Mouse (Mus musculus) midbrain, embryonic 13.5 days (tissue): ENCODE data around the gene Ccdc138. TPM values are rescaled to one million over a fixed set of nuclear protein-coding genes. Genes with fewer than 3 reads are reported as not detected.

Experiments used
- ATAC-seq: fragments of 200-750 bp; cut with Nextera tagmentation; 2 replicates; pipeline ENCODE4 v1.8.0; 2017; ENCODE audit warnings: mild to moderate bottlenecking, moderate TSS enrichment, moderate library complexity
- H3K27ac ChIP-seq: fragments of 300-500 bp; sonication (generic); 2 replicates; pipeline ENCODE4 v1.5.1; 2015; ENCODE audit warnings: inconsistent platforms, mild to moderate bottlenecking, moderate library complexity
- H3K27me3 ChIP-seq: fragments of 300-500 bp; sonication (generic); 2 replicates; pipeline ENCODE4 v1.6.1; 2015; ENCODE audit warnings: mild to moderate bottlenecking, inconsistent platforms
- H3K36me3 ChIP-seq: fragments of 300-500 bp; sonication (generic); 2 replicates; pipeline ENCODE4 v1.6.1; 2015; ENCODE audit warnings: mild to moderate bottlenecking, inconsistent platforms
- H3K4me1 ChIP-seq: fragments of 300-500 bp; sonication (generic); replicated peaks from 2 replicates; pipeline ENCODE4 v1.6.1; 2015; ENCODE audit warnings: inconsistent platforms
- H3K4me2 ChIP-seq: fragments of 300-500 bp; sonication (generic); replicated peaks from 2 replicates; pipeline ENCODE4 v1.6.1; 2015; ENCODE audit warnings: moderate library complexity, mild to moderate bottlenecking, inconsistent platforms
- H3K4me3 ChIP-seq: fragments of 300-500 bp; sonication (generic); replicated peaks from 2 replicates; pipeline ENCODE4 v1.5.1; 2015; ENCODE audit warnings: mild to moderate bottlenecking, inconsistent platforms
- H3K9ac ChIP-seq: fragments of 300-500 bp; sonication (generic); replicated peaks from 2 replicates; pipeline ENCODE4 v1.6.1; 2015; ENCODE audit warnings: mild to moderate bottlenecking, inconsistent platforms
- H3K9me3 ChIP-seq: fragments of 300-500 bp; sonication (generic); 2 replicates; pipeline ENCODE4 v1.6.1; 2016; ENCODE audit warnings: mild to moderate bottlenecking, inconsistent platforms
- WGBS: fragments of 180-500 bp; shearing (Covaris S2); methylation state at CpG from one replicate; pipeline ENCODE4 v1.1.7; 2015; 5-methylcytosine and 5-hydroxymethylcytosine counted together
- polyA plus RNA-seq: library from polyadenylated mRNA; unstranded; fragments of >200 nt; fragmentation: Nextera tagmentation; extraction: Ambion mirVana; gene quantifications from 2 replicates; pipeline ENCODE4 v1.2.1, GENCODE M21; 2015

Ccdc138 gene
- polyA plus RNA-seq = 10.5 and 10.8 TPM in 2 replicates

GRCm38 (mm10) chr10:58497320-58498284 lies at the start of gene Ccdc138:
Gene Ccdc138 (plus strand): TSS chr10:58497948.
- WGBS = 2% methylated on average over 50 of the region's 50 CpGs
- Histone ChIP-seq H3K4me3 (peak within 1 kb of the TSS; percentile 71), H3K9ac (peak within 1 kb of the TSS; percentile 63), H3K27ac (peak within 1 kb of the TSS; percentile 80), H3K27me3 (no peaks in the 10 kb centered on the region), H3K9me3 (no peaks in the 10 kb centered on the region), H3K4me1 (peaks cover 16% of the 10 kb centered on the region), H3K36me3 (peaks cover 20% of the 10 kb centered on the region), H3K4me2 (peak within 1 kb of the TSS; percentile 61)
- peak; percentile 100 for ATAC-seq

GRCm38 (mm10) chr10:58451575-58451974 lies 46.2 kb upstream of the Ccdc138 start:
- H3K9ac ChIP-seq = no peak overlapping the region
- peaks cover 30% of the 10 kb centered on the region for H3K36me3 ChIP-seq
- H3K4me2 ChIP-seq = no peak overlapping the region
- no peak overlapping the region for H3K4me3 ChIP-seq
- peaks cover 9% of the 10 kb centered on the region for H3K4me1 ChIP-seq
- ATAC-seq = no peak
- H3K27ac ChIP-seq = no peak overlapping the region
- H3K9me3 ChIP-seq = no peaks in the 10 kb centered on the region
- no peaks in the 10 kb centered on the region for H3K27me3 ChIP-seq

- H3K27me3 ChIP-seq = no peaks in the 10 kb centered on the region
- H3K27ac ChIP-seq = no peak overlapping the region
- H3K9me3 ChIP-seq = no peaks in the 10 kb centered on the region
- H3K4me3 ChIP-seq = no peak overlapping the region
- no peak overlapping the region for H3K9ac ChIP-seq
- peaks cover 30% of the 10 kb centered on the region for H3K36me3 ChIP-seq
- peaks cover 9% of the 10 kb centered on the region for H3K4me1 ChIP-seq
- WGBS = 98% methylated on average over 1 of the region's 1 CpGs
- no peak overlapping the region for H3K4me2 ChIP-seq
- ATAC-seq = no peak
Measured at GRCm38 (mm10) chr10:58452185-58452584, 45.6 kb upstream of the Ccdc138 start.

- WGBS = 80% methylated on average over 1 of the region's 1 CpGs
- Histone ChIP-seq H3K27ac (no peak overlapping the region), H3K9me3 (no peaks in the 10 kb centered on the region), H3K4me3 (no peak overlapping the region), H3K9ac (no peak overlapping the region), H3K4me2 (no peak overlapping the region), H3K36me3 (peaks cover 46% of the 10 kb centered on the region), H3K4me1 (no peaks in the 10 kb centered on the region), H3K27me3 (no peaks in the 10 kb centered on the region)
- ATAC-seq = no peak
Measured at GRCm38 (mm10) chr10:58459896-58460295, 37.9 kb upstream of the Ccdc138 start.

GRCm38 (mm10) chr10:58477086-58477755 lies 20.5 kb upstream of the Ccdc138 start:
- Histone ChIP-seq H3K36me3 (peaks cover 55% of the 10 kb centered on the region), H3K4me3 (no peak overlapping the region), H3K9ac (no peak overlapping the region), H3K4me2 (no peak overlapping the region), H3K27ac (no peak overlapping the region), H3K9me3 (no peaks in the 10 kb centered on the region), H3K4me1 (no peaks in the 10 kb centered on the region), H3K27me3 (no peaks in the 10 kb centered on the region)
- ATAC-seq = no peak
- WGBS = 92% methylated on average over 5 of the region's 5 CpGs

- Histone ChIP-seq H3K27ac (no peak overlapping the region), H3K36me3 (peaks cover 54% of the 10 kb centered on the region), H3K4me3 (no peak overlapping the region), H3K9ac (no peak overlapping the region), H3K9me3 (no peaks in the 10 kb centered on the region), H3K4me1 (no peaks in the 10 kb centered on the region), H3K4me2 (no peak overlapping the region), H3K27me3 (no peaks in the 10 kb centered on the region)
- WGBS = 96% methylated on average over 2 of the region's 2 CpGs
- ATAC-seq = no peak
Measured at GRCm38 (mm10) chr10:58478071-58478578, 19.6 kb upstream of the Ccdc138 start.

- no peaks in the 10 kb centered on the region for H3K4me1 ChIP-seq
- H3K9me3 ChIP-seq = no peaks in the 10 kb centered on the region
- WGBS = 98% methylated on average over 4 of the region's 4 CpGs
- H3K4me2 ChIP-seq = no peak overlapping the region
- no peak overlapping the region for H3K4me3 ChIP-seq
- no peak overlapping the region for H3K9ac ChIP-seq
- ATAC-seq = no peak
- H3K27me3 ChIP-seq = no peaks in the 10 kb centered on the region
- H3K36me3 ChIP-seq = peaks cover 63% of the 10 kb centered on the region
- H3K27ac ChIP-seq = no peak overlapping the region
Measured at GRCm38 (mm10) chr10:58479954-58480490, 17.7 kb upstream of the Ccdc138 start.

GRCm38 (mm10) chr10:58491031-58491430 lies 6.7 kb upstream of the Ccdc138 start:
- no peaks in the 10 kb centered on the region for H3K4me1 ChIP-seq
- no peaks in the 10 kb centered on the region for H3K9me3 ChIP-seq
- no peak overlapping the region for H3K4me3 ChIP-seq
- 96% methylated on average over 5 of the region's 5 CpGs for WGBS
- no peak overlapping the region for H3K4me2 ChIP-seq
- H3K9ac ChIP-seq = no peak overlapping the region
- no peak overlapping the region for H3K27ac ChIP-seq
- no peak for ATAC-seq
- peaks cover 55% of the 10 kb centered on the region for H3K36me3 ChIP-seq
- H3K27me3 ChIP-seq = no peaks in the 10 kb centered on the region

- no peak overlapping the region for H3K27ac ChIP-seq
- H3K9ac ChIP-seq = no peak overlapping the region
- no peaks in the 10 kb centered on the region for H3K9me3 ChIP-seq
- H3K4me3 ChIP-seq = no peak overlapping the region
- ATAC-seq = no peak
- peaks cover 16% of the 10 kb centered on the region for H3K4me1 ChIP-seq
- H3K4me2 ChIP-seq = no peak overlapping the region
- no peaks in the 10 kb centered on the region for H3K27me3 ChIP-seq
- 94% methylated on average over 2 of the region's 2 CpGs for WGBS
- H3K36me3 ChIP-seq = peaks cover 37% of the 10 kb centered on the region
Measured at GRCm38 (mm10) chr10:58495637-58496036, 2.1 kb upstream of the Ccdc138 start.

GRCm38 (mm10) chr10:58496732-58497131 lies 1.0 kb upstream of the Ccdc138 start:
- Histone ChIP-seq H3K4me3 (no peak overlapping the region), H3K27me3 (no peaks in the 10 kb centered on the region), H3K4me2 (peak overlapping the region; percentile 61; the same call in 1 of the 2 replicates), H3K9me3 (no peaks in the 10 kb centered on the region), H3K9ac (no peak overlapping the region), H3K4me1 (peaks cover 16% of the 10 kb centered on the region), H3K27ac (no peak overlapping the region), H3K36me3 (peaks cover 27% of the 10 kb centered on the region)
- no peak for ATAC-seq

GRCm38 (mm10) chr10:58498516-58498915 lies 768 bp downstream of the Ccdc138 start:
- ATAC-seq = no peak
- Histone ChIP-seq H3K4me2 (peak overlapping the region; percentile 61), H3K27ac (no peak overlapping the region), H3K4me3 (peak overlapping the region; percentile 71), H3K9ac (peak overlapping the region; percentile 63), H3K9me3 (no peaks in the 10 kb centered on the region), H3K36me3 (peaks cover 11% of the 10 kb centered on the region), H3K27me3 (no peaks in the 10 kb centered on the region), H3K4me1 (peaks cover 16% of the 10 kb centered on the region)
- 58% methylated on average over 2 of the region's 2 CpGs for WGBS

- 90% methylated on average over 1 of the region's 1 CpGs for WGBS
- Histone ChIP-seq H3K27ac (no peak overlapping the region), H3K36me3 (peaks cover 34% of the 10 kb centered on the region), H3K4me3 (no peak overlapping the region), H3K9me3 (peaks cover 9% of the 10 kb centered on the region; the same call in 1 of the 2 replicates), H3K9ac (no peak overlapping the region), H3K27me3 (no peaks in the 10 kb centered on the region), H3K4me1 (no peaks in the 10 kb centered on the region), H3K4me2 (no peak overlapping the region)
- ATAC-seq = no peak
Measured at GRCm38 (mm10) chr10:58529358-58529757, 31.6 kb downstream of the Ccdc138 start.
